Mouse (Mus musculus) lung, postnatal 0 days (tissue): ENCODE data around the gene Arfrp1. TPM values are rescaled to one million over a fixed set of nuclear protein-coding genes. Genes with fewer than 3 reads are reported as not detected.
A peak's percentile ranks its signal among the peaks of the same experiment; 100 is the strongest.

Experiments
- ATAC-seq: fragments of 200-750 bp; cut with Nextera tagmentation; 2 replicates; pipeline ENCODE4 v1.8.0; 2017; ENCODE audit warnings: moderate library complexity
- DNase-seq: peaks from one replicate; pipeline ENCODE4 v3.0.0-alpha.2; 2016; ENCODE audit warnings: low spot score
- H3K27ac ChIP-seq: fragments of 300-500 bp; sonication (generic); 2 replicates; pipeline ENCODE4 v1.5.1; 2014; ENCODE audit warnings: antibody characterized with exemption, mild to moderate bottlenecking, low read length, mixed read lengths
- H3K27me3 ChIP-seq: fragments of 300-500 bp; sonication (generic); replicated peaks from 2 replicates; pipeline ENCODE4 v1.6.1; 2014; ENCODE audit warnings: low read length, mixed read lengths; ENCODE audit not compliant: insufficient read depth
- H3K36me3 ChIP-seq: fragments of 300-500 bp; sonication (generic); 2 replicates; pipeline ENCODE4 v1.6.1; 2014; ENCODE audit warnings: low read length, mixed read lengths; ENCODE audit not compliant: insufficient read depth
- H3K4me1 ChIP-seq: fragments of 300-500 bp; sonication (generic); 2 replicates; pipeline ENCODE4 v1.6.1; 2014; ENCODE audit warnings: antibody characterized with exemption, low read depth, low read length, mixed read lengths; ENCODE audit not compliant: insufficient read depth
- H3K4me2 ChIP-seq: fragments of 300-500 bp; sonication (generic); replicated peaks from 2 replicates; pipeline ENCODE4 v1.6.1; 2014; ENCODE audit warnings: low read depth, mild to moderate bottlenecking, low read length, moderate library complexity, mixed read lengths
- H3K4me3 ChIP-seq: fragments of 300-500 bp; sonication (generic); 2 replicates; pipeline ENCODE4 v1.5.1; 2014; ENCODE audit warnings: low read depth, low read length
- H3K9ac ChIP-seq: fragments of 300-500 bp; sonication (generic); replicated peaks from 2 replicates; pipeline ENCODE4 v1.6.1; 2014; ENCODE audit warnings: low read depth, mild to moderate bottlenecking
- H3K9me3 ChIP-seq: fragments of 300-500 bp; sonication (generic); 2 replicates; pipeline ENCODE4 v1.6.1; 2016; ENCODE audit warnings: low read length, mixed read lengths
- CTCF ChIP-seq: IDR thresholded peaks from 2 replicates; pipeline ENCODE4 v1.5.1; 2016; ENCODE audit warnings: antibody characterized with exemption, mild to moderate bottlenecking
- EP300 ChIP-seq: IDR thresholded peaks from 2 replicates; pipeline ENCODE4 v1.6.1; 2016; ENCODE audit warnings: antibody characterized with exemption, mild to moderate bottlenecking, control low read depth
- WGBS: fragments of 180-500 bp; shearing (Covaris S2); extraction: QIAGEN DNeasy Blood & Tissue Kit; methylation state at CpG from one replicate; pipeline ENCODE4 v1.1.7; 2014; 5-methylcytosine and 5-hydroxymethylcytosine counted together
- polyA plus RNA-seq: library from polyadenylated mRNA; unstranded; fragments of >200 nt; fragmentation: Nextera tagmentation; extraction: Ambion mirVana; gene quantifications from 2 replicates; pipeline ENCODE4 v1.2.1, GENCODE M21; 2015

The Arfrp1 gene
- polyA plus RNA-seq: 46.5 and 46.6 TPM in 2 replicates

GRCm38 (mm10) chr2:181364860-181365596 is at the start of gene Arfrp1, which contains the start of gene Zgpat:
Arfrp1 (minus strand) TSS chr2:181365404.
Zgpat (plus strand) TSS chr2:181364928.
- H3K4me3 ChIP-seq: peak within 1 kb of the TSS; percentile 91
- peaks cover 15% of the 10 kb centered on the region; the same call in 1 of the 2 replicates for H3K36me3 ChIP-seq
- H3K27me3 ChIP-seq: no peaks in the 10 kb centered on the region
- peak within 1 kb of the TSS; percentile 94 for H3K27ac ChIP-seq
- peaks cover 13% of the 10 kb centered on the region; the same call in 1 of the 2 replicates for H3K4me1 ChIP-seq
- DNase-seq (peak; percentile 96), ATAC-seq (peak; percentile 96)
- peak within 1 kb of the TSS; percentile 86 for H3K9ac ChIP-seq
- TF ChIP-seq EP300 (no peak), CTCF (peak; percentile 27)
- peak within 1 kb of the TSS; percentile 97 for H3K4me2 ChIP-seq
- under 1% methylated on average over 65 of the region's 71 CpGs for WGBS
- no peaks in the 10 kb centered on the region for H3K9me3 ChIP-seq

- DNase-seq (no peak), ATAC-seq (no peak)
- Histone ChIP-seq H3K36me3 (no peaks in the 10 kb centered on the region), H3K4me2 (no peak overlapping the region), H3K27ac (no peak overlapping the region), H3K4me1 (no peaks in the 10 kb centered on the region), H3K27me3 (no peaks in the 10 kb centered on the region), H3K9me3 (no peaks in the 10 kb centered on the region), H3K9ac (no peak overlapping the region), H3K4me3 (no peak overlapping the region)
- WGBS: 36% methylated on average over 2 of the region's 2 CpGs
- TF ChIP-seq EP300 (no peak), CTCF (no peak)
These were observed 47.9 kb upstream of the Arfrp1 start for GRCm38 (mm10) chr2:181413141-181413540.

GRCm38 (mm10) chr2:181410760-181411473 is 45.7 kb upstream of the Arfrp1 start:
- no peak overlapping the region for H3K9ac ChIP-seq
- H3K27ac ChIP-seq: no peak overlapping the region
- no peaks in the 10 kb centered on the region for H3K36me3 ChIP-seq
- no peak overlapping the region for H3K4me3 ChIP-seq
- no peak overlapping the region for H3K4me2 ChIP-seq
- DNase-seq: peak; percentile 86
- peak; percentile 80 for ATAC-seq
- no peak for TF ChIP-seq EP300
- TF ChIP-seq CTCF: peak; percentile 86
- no peaks in the 10 kb centered on the region for H3K27me3 ChIP-seq
- WGBS: 47% methylated on average over 4 of the region's 4 CpGs
- H3K9me3 ChIP-seq: no peaks in the 10 kb centered on the region
- H3K4me1 ChIP-seq: no peaks in the 10 kb centered on the region

DNA sequence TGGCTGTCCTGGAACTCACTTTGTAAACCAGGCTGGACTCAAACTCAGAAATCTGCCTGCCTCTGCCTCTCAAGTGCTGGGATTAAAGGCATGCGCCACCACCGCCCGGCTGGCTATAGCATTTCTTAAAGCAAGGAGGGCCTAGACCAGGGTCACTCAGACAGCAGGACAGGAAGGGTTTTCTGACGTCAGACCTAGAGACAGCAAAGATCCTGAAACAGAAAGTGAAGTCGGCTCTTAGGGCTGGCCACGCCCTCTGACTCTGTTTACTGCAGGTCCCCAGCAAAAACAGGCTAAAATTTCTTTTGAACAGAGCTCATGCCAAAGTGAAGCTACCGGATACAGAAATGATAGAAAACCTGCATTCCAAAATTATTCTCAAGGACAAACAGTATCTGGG is 44.4 kb upstream of the Arfrp1 start:
- Histone ChIP-seq H3K27ac (no peak overlapping the region), H3K4me1 (no peaks in the 10 kb centered on the region), H3K4me3 (no peak overlapping the region), H3K27me3 (no peaks in the 10 kb centered on the region), H3K4me2 (no peak overlapping the region), H3K9me3 (no peaks in the 10 kb centered on the region), H3K9ac (no peak overlapping the region), H3K36me3 (no peaks in the 10 kb centered on the region)
- no peak for ATAC-seq
- TF ChIP-seq EP300 (no peak), CTCF (no peak)
- no peak for DNase-seq
- 76% methylated on average over 7 of the region's 7 CpGs for WGBS

GRCm38 (mm10) chr2:181403722-181404121 is 38.5 kb upstream of the Arfrp1 start:
- 83% methylated on average over 3 of the region's 3 CpGs for WGBS
- no peak for ATAC-seq

DNA sequence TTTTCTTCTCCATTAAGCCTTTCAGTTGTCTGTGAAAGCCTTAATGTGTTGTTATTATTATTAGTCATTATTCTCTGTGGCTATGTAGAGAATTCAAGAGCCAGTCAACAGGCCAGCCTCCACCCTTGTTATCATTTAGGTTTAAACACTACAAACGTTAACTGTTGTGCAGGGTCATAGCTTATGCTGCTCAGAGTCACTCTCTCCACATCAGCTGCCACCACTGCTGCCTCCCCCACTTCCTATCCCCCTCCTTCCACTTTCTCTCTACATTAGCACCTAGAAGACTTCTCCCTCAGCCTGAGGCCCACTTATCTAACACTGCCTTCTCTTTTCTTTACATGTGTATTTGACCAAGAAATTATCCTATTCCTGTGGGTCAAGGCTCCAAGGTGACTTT is 36.3 kb upstream of the Arfrp1 start:
- no peak overlapping the region for H3K27ac ChIP-seq
- no peak for ATAC-seq
- no peaks in the 10 kb centered on the region for H3K36me3 ChIP-seq
- H3K27me3 ChIP-seq: no peaks in the 10 kb centered on the region
- H3K4me2 ChIP-seq: no peak overlapping the region
- no peaks in the 10 kb centered on the region for H3K9me3 ChIP-seq
- no peak overlapping the region for H3K9ac ChIP-seq
- H3K4me3 ChIP-seq: no peak overlapping the region
- 10% methylated on average over 1 of the region's 1 CpGs for WGBS
- TF ChIP-seq CTCF (no peak), EP300 (no peak)
- DNase-seq: no peak
- no peaks in the 10 kb centered on the region for H3K4me1 ChIP-seq

More at GRCm38 (mm10) chr2:181403722-181404121, 38.5 kb upstream of the Arfrp1 start:
- Histone ChIP-seq H3K36me3 (no peaks in the 10 kb centered on the region), H3K9me3 (no peaks in the 10 kb centered on the region), H3K4me1 (no peaks in the 10 kb centered on the region), H3K4me2 (no peak overlapping the region), H3K27me3 (no peaks in the 10 kb centered on the region), H3K4me3 (no peak overlapping the region), H3K9ac (no peak overlapping the region), H3K27ac (no peak overlapping the region)
- no peak for DNase-seq
- TF ChIP-seq CTCF (no peak), EP300 (no peak)
